Mouse (Mus musculus) thymus, adult 2 months (tissue): ENCODE data around the gene Gm43518. TPM values are rescaled to one million over a fixed set of nuclear protein-coding genes. Genes with fewer than 3 reads are reported as not detected.

Source experiments
- DNase-seq: peaks from one replicate; pipeline ENCODE4 v3.0.0; 2021
- H3K27ac ChIP-seq: fragments of 200-500 bp; 2 replicates; pipeline ENCODE4 v1.5.1; 2012; ENCODE audit warnings: low read length, control low read depth; ENCODE audit not compliant: control insufficient read depth, insufficient read depth
- H3K27me3 ChIP-seq: fragments of 200-500 bp; 2 replicates; pipeline ENCODE4 v1.6.1; 2012; ENCODE audit warnings: mild to moderate bottlenecking, low read length, moderate library complexity, mixed read lengths; ENCODE audit not compliant: control insufficient read depth, insufficient read depth
- H3K36me3 ChIP-seq: fragments of 200-500 bp; 2 replicates; pipeline ENCODE4 v1.6.1; 2012; ENCODE audit warnings: mild to moderate bottlenecking, low read length, moderate library complexity; ENCODE audit not compliant: control insufficient read depth, insufficient read depth
- H3K4me1 ChIP-seq: fragments of 200-500 bp; replicated peaks from 2 replicates; pipeline ENCODE4 v1.6.1; 2012; ENCODE audit warnings: low read length; ENCODE audit not compliant: control insufficient read depth, insufficient read depth
- H3K4me3 ChIP-seq: fragments of 200-500 bp; 2 replicates; pipeline ENCODE4 v1.5.1; 2012; ENCODE audit warnings: mild to moderate bottlenecking, low read length, control low read depth, moderate library complexity; ENCODE audit not compliant: control insufficient read depth, insufficient read depth
- CTCF ChIP-seq: fragments of 200-500 bp; IDR thresholded peaks from 2 replicates; pipeline ENCODE4 v1.5.1; 2012; ENCODE audit warnings: mild to moderate bottlenecking, control low read depth, low read length, moderate library complexity, borderline replicate concordance; ENCODE audit not compliant: control insufficient read depth, poor library complexity, insufficient read depth; ENCODE audit errors: extremely low read depth
- POLR2A ChIP-seq: fragments of 200-500 bp; IDR thresholded peaks from 2 replicates; pipeline ENCODE4 v1.6.1; 2012; ENCODE audit warnings: mild to moderate bottlenecking, low read length, control low read depth, moderate library complexity; ENCODE audit not compliant: control insufficient read depth, poor library complexity, insufficient read depth; ENCODE audit errors: extremely low read depth
- WGBS: fragments of 180-500 bp; shearing (Covaris S2); methylation state at CpG from one replicate; pipeline ENCODE4 v1.1.7; 2018; 5-methylcytosine and 5-hydroxymethylcytosine counted together
- polyA plus RNA-seq: library from polyadenylated mRNA; depleted of rRNA; stranded (reverse); fragments of >200 nt; gene quantifications from 2 replicates; pipeline ENCODE4 v1.2.3, GENCODE M21; 2012; rRNA removed

The Gm43518 gene
- polyA plus RNA-seq: 0.42 and 0.62 TPM in 2 replicates

- 98% methylated on average over 9 of the region's 9 CpGs for WGBS
- Histone ChIP-seq H3K4me1 (peaks cover 13% of the 10 kb centered on the region), H3K4me3 (no peak within 1 kb of the TSS), H3K36me3 (peaks cover 34% of the 10 kb centered on the region), H3K27ac (no peak within 1 kb of the TSS), H3K27me3 (no peaks in the 10 kb centered on the region)
- no peak for TF ChIP-seq CTCF
- no peak for TF ChIP-seq POLR2A
- no peak for DNase-seq
These were observed at the start of gene Gm43518 for GRCm38 (mm10) chr5:123927118-123927517. Gene Gm43518 (plus strand): TSS chr5:123927418.

- no peak for DNase-seq
- Histone ChIP-seq H3K36me3 (no peaks in the 10 kb centered on the region), H3K27me3 (no peaks in the 10 kb centered on the region; the same call in 1 of the 2 replicates), H3K4me3 (no peak overlapping the region), H3K4me1 (no peaks in the 10 kb centered on the region), H3K27ac (no peak overlapping the region)
- TF ChIP-seq POLR2A: no peak
- TF ChIP-seq CTCF: no peak
- 11% methylated on average over 14 of the region's 14 CpGs for WGBS
These were observed 49.2 kb upstream of the Gm43518 start for GRCm38 (mm10) chr5:123878056-123878455.

GRCm38 (mm10) chr5:123879928-123880327 lies 47.3 kb upstream of the Gm43518 start, which contains the start of gene Hcar1:
Gene Hcar1 (minus strand): TSS chr5:123880020.
- TF ChIP-seq CTCF (no peak), POLR2A (no peak)
- Histone ChIP-seq H3K27ac (no peak within 1 kb of the TSS), H3K4me3 (no peak within 1 kb of the TSS), H3K4me1 (no peaks in the 10 kb centered on the region), H3K36me3 (no peaks in the 10 kb centered on the region), H3K27me3 (no peaks in the 10 kb centered on the region; the same call in 1 of the 2 replicates)
- WGBS: 81% methylated on average over 12 of the region's 12 CpGs
- DNase-seq: no peak

- Histone ChIP-seq H3K4me3 (no peak overlapping the region), H3K27me3 (no peaks in the 10 kb centered on the region; the same call in 1 of the 2 replicates), H3K36me3 (no peaks in the 10 kb centered on the region), H3K27ac (no peak overlapping the region), H3K4me1 (no peaks in the 10 kb centered on the region)
- WGBS: 89% methylated on average over 14 of the region's 14 CpGs
- TF ChIP-seq POLR2A (no peak), CTCF (no peak)
- no peak for DNase-seq
These were observed 46.4 kb upstream of the Gm43518 start for GRCm38 (mm10) chr5:123880778-123881177.

- no peak overlapping the region for H3K27ac ChIP-seq
- H3K4me1 ChIP-seq: no peaks in the 10 kb centered on the region
- no peaks in the 10 kb centered on the region for H3K27me3 ChIP-seq
- DNase-seq: no peak
- WGBS: 69% methylated on average over 7 of the region's 7 CpGs
- no peak for TF ChIP-seq POLR2A
- TF ChIP-seq CTCF: no peak
- no peaks in the 10 kb centered on the region for H3K36me3 ChIP-seq
- no peak overlapping the region for H3K4me3 ChIP-seq
These were observed 43.3 kb upstream of the Gm43518 start for GRCm38 (mm10) chr5:123883891-123884290.

GRCm38 (mm10) chr5:123884332-123884731 lies 42.9 kb upstream of the Gm43518 start:
- no peak overlapping the region for H3K4me3 ChIP-seq
- DNase-seq: no peak
- H3K36me3 ChIP-seq: no peaks in the 10 kb centered on the region
- H3K4me1 ChIP-seq: no peaks in the 10 kb centered on the region
- TF ChIP-seq CTCF: no peak
- TF ChIP-seq POLR2A: no peak
- H3K27ac ChIP-seq: no peak overlapping the region
- WGBS: 48% methylated on average over 10 of the region's 10 CpGs
- H3K27me3 ChIP-seq: no peaks in the 10 kb centered on the region

GRCm38 (mm10) chr5:123886365-123886764 lies 40.9 kb upstream of the Gm43518 start:
- Histone ChIP-seq H3K4me3 (no peak overlapping the region), H3K27me3 (no peaks in the 10 kb centered on the region), H3K4me1 (no peaks in the 10 kb centered on the region), H3K27ac (no peak overlapping the region), H3K36me3 (no peaks in the 10 kb centered on the region)
- no peak for DNase-seq
- 66% methylated on average over 3 of the region's 3 CpGs for WGBS
- TF ChIP-seq CTCF (no peak), POLR2A (no peak)
